Mouse (Mus musculus) adrenal gland, postnatal 10 days (tissue): ENCODE data around the gene H2al1f. TPM values are rescaled to one million over a fixed set of nuclear protein-coding genes. Genes with fewer than 3 reads are reported as not detected.
A peak's percentile ranks its signal among the peaks of the same experiment; 100 is the strongest.
"Not testable (repeated sequence)": the region's sequence is repeated elsewhere in the genome, so short reads cannot be mapped to it uniquely, and the experiment has no call there.

Source experiments
- DNase-seq: peaks from one replicate; pipeline ENCODE4 v3.0.0; 2021; ENCODE audit warnings: mixed read lengths
- long read RNA-seq, 2 experiments: library from polyadenylated mRNA; stranded (forward); transcript quantifications; one replicate each; pipeline ENCODE4 v2.0.0; 2021
- total RNA-seq, 2 experiments: library from RNA; stranded (reverse); gene quantifications; 2 replicates each; pipeline ENCODE4 v1.2.3; 2021

The H2al1f gene
- total RNA-seq: not detected
- long read RNA-seq, experiment 1: 0 reads
- long read RNA-seq, experiment 2: 0 reads

GRCm38 (mm10) chrX:11314858-11315257 is at the start of gene H2al1f:
TSS of gene H2al1f (plus strand) at chrX:11315158.
- not testable (repeated sequence) for DNase-seq

GRCm38 (mm10) chrX:11267791-11268190 is 47.2 kb upstream of the H2al1f start:
- DNase-seq: peak; percentile 27

- DNase-seq: peak; percentile 48
Observed at GRCm38 (mm10) chrX:11269074-11269473, 45.9 kb upstream of the H2al1f start.

GRCm38 (mm10) chrX:11273190-11273589 is 41.8 kb upstream of the H2al1f start:
- no peak for DNase-seq

- DNase-seq: no peak
Observed at GRCm38 (mm10) chrX:11277083-11277482, 37.9 kb upstream of the H2al1f start.

GRCm38 (mm10) chrX:11280741-11281140 is 34.2 kb upstream of the H2al1f start:
- DNase-seq: no peak

GRCm38 (mm10) chrX:11288306-11288882 is 26.6 kb upstream of the H2al1f start:
- DNase-seq: no peak

- no peak for DNase-seq
Observed at GRCm38 (mm10) chrX:11289244-11289643, 25.7 kb upstream of the H2al1f start.

- DNase-seq: not testable (repeated sequence)
Observed at GRCm38 (mm10) chrX:11298957-11299356, 16.0 kb upstream of the H2al1f start, which contains the start of gene H2al1a. TSS of gene H2al1a (plus strand) at chrX:11299257.

GRCm38 (mm10) chrX:11302132-11302531 is 12.8 kb upstream of the H2al1f start, which contains the start of gene H2al1b:
TSS of gene H2al1b (plus strand) at chrX:11302432.
- not testable (repeated sequence) for DNase-seq

- not testable (repeated sequence) for DNase-seq
Observed at GRCm38 (mm10) chrX:11305355-11305754, 9.6 kb upstream of the H2al1f start, which contains the start of gene H2al1c. TSS of gene H2al1c (plus strand) at chrX:11305655.

- not testable (repeated sequence) for DNase-seq
Observed at GRCm38 (mm10) chrX:11308524-11308923, 6.4 kb upstream of the H2al1f start, which contains the start of gene H2al1d. TSS of gene H2al1d (plus strand) at chrX:11308824.

GRCm38 (mm10) chrX:11311634-11312033 is 3.3 kb upstream of the H2al1f start, which contains the start of gene H2al1e:
TSS of gene H2al1e (plus strand) at chrX:11311934.
- not testable (repeated sequence) for DNase-seq

GRCm38 (mm10) chrX:11317956-11318355 is 3.0 kb downstream of the H2al1f start, which contains the start of gene H2al1g:
TSS of gene H2al1g (plus strand) at chrX:11318256.
- not testable (repeated sequence) for DNase-seq

- not testable (repeated sequence) for DNase-seq
Observed at GRCm38 (mm10) chrX:11321192-11321591, 6.2 kb downstream of the H2al1f start, which contains the start of gene H2al1h. TSS of gene H2al1h (plus strand) at chrX:11321492.

- not testable (repeated sequence) for DNase-seq
Observed at GRCm38 (mm10) chrX:11324359-11324758, 9.4 kb downstream of the H2al1f start, which contains the start of gene H2al1i. TSS of gene H2al1i (plus strand) at chrX:11324659.

- DNase-seq: not testable (repeated sequence)
Observed at GRCm38 (mm10) chrX:11327522-11327921, 12.6 kb downstream of the H2al1f start, which contains the start of gene H2al1j. TSS of gene H2al1j (plus strand) at chrX:11327822.

- no peak for DNase-seq
Observed at GRCm38 (mm10) chrX:11345762-11346161, 30.8 kb downstream of the H2al1f start.

- no peak for DNase-seq
Observed at GRCm38 (mm10) chrX:11346756-11347155, 31.8 kb downstream of the H2al1f start.

- DNase-seq: no peak
Observed at GRCm38 (mm10) chrX:11360823-11361222, 45.9 kb downstream of the H2al1f start.

GRCm38 (mm10) chrX:11361261-11361660 is 46.3 kb downstream of the H2al1f start:
- no peak for DNase-seq

GRCm38 (mm10) chrX:11363890-11364289 is 48.9 kb downstream of the H2al1f start:
- DNase-seq: peak; percentile 20
